Mouse (Mus musculus): ENCODE measurements at regions not wholly inside any gene's neighbourhood (a gene's known extent, or its start where the extent isn't known, plus 50 kb on each side); places are given as distances from the start of the nearest gene placed in this dataset.
"Not testable (repeated sequence)": the region's sequence is repeated elsewhere in the genome, so short reads cannot be mapped to it uniquely, and the experiment has no call there.

- no peak for DNase-seq
Measured at GRCm38 (mm10) chr4:94406922-94407321, 149.4 kb upstream of the Gm10306 start.

- no peak for DNase-seq
Measured at GRCm38 (mm10) chr4:94407503-94407902, 148.8 kb upstream of the Gm10306 start.

GRCm38 (mm10) chr4:94412661-94413060 is 143.7 kb upstream of the Gm10306 start:
- no peak for DNase-seq

GRCm38 (mm10) chr4:94425525-94425924 is 130.8 kb upstream of the Gm10306 start:
- not testable (repeated sequence) for DNase-seq

- no peak for DNase-seq
Measured at GRCm38 (mm10) chr4:94427581-94427980, 128.8 kb upstream of the Gm10306 start.

GRCm38 (mm10) chr4:94432005-94432404 is 124.3 kb upstream of the Gm10306 start:
- DNase-seq: no peak

GRCm38 (mm10) chr4:94437717-94438435 is 118.5 kb upstream of the Gm10306 start:
- DNase-seq: peak; percentile 24 to 28

GRCm38 (mm10) chr4:94439159-94439836 is 117.0 kb upstream of the Gm10306 start:
- DNase-seq: peak; percentile 91 to 92

- DNase-seq: no peak
Measured at GRCm38 (mm10) chr4:94446604-94447003, 109.7 kb upstream of the Gm10306 start.

Data from cerebellum, postnatal 10 days (tissue).